Mouse (Mus musculus) R1 (cell line): Measurements from ENCODE around the gene Fam189b.
"Not testable (repeated sequence)": the region's sequence is repeated elsewhere in the genome, so short reads cannot be mapped to it uniquely, and the experiment has no call there.

Experiments used
- DNase-seq: peaks from one replicate; pipeline ENCODE4 v3.0.0-alpha.2; 2018; ENCODE audit warnings: low read depth, low spot score

The Fam189b gene

GRCm38 (mm10) chr3:89183058-89183958 is at the start of gene Fam189b:
Fam189b (plus strand) TSS chr3:89183143.
- DNase-seq = peak; percentile 92

GRCm38 (mm10) chr3:89133752-89134151 is 49.2 kb upstream of the Fam189b start:
- no peak for DNase-seq

GRCm38 (mm10) chr3:89135958-89136357 is 47.0 kb upstream of the Fam189b start, which contains the start of gene Pklr:
Pklr (plus strand) TSS chr3:89136142.
- no peak for DNase-seq

- peak; percentile 74 for DNase-seq
These were observed 46.6 kb upstream of the Fam189b start for GRCm38 (mm10) chr3:89136365-89136764.

GRCm38 (mm10) chr3:89144821-89145220 is 38.1 kb upstream of the Fam189b start:
- no peak for DNase-seq

GRCm38 (mm10) chr3:89145566-89145965 is 37.4 kb upstream of the Fam189b start:
- no peak for DNase-seq

- peak; percentile 66 for DNase-seq
These were observed 35.6 kb upstream of the Fam189b start for GRCm38 (mm10) chr3:89147101-89147978.

- DNase-seq = peak; percentile 38
These were observed 35.0 kb upstream of the Fam189b start for GRCm38 (mm10) chr3:89147979-89148311.

GRCm38 (mm10) chr3:89148567-89148966 is 34.4 kb upstream of the Fam189b start:
- DNase-seq = no peak

- peak; percentile 72 for DNase-seq
These were observed 30.7 kb upstream of the Fam189b start for GRCm38 (mm10) chr3:89152084-89152835.

GRCm38 (mm10) chr3:89156951-89157350 is 26.0 kb upstream of the Fam189b start:
- DNase-seq = no peak

- DNase-seq = no peak
These were observed 24.3 kb upstream of the Fam189b start for GRCm38 (mm10) chr3:89158651-89159050.

- peak; percentile 75 for DNase-seq
These were observed 23.7 kb upstream of the Fam189b start for GRCm38 (mm10) chr3:89159211-89159610.

GRCm38 (mm10) chr3:89159616-89160344 is 23.2 kb upstream of the Fam189b start, which contains the start of gene Hcn3:
Hcn3 (minus strand) TSS chr3:89160196.
- DNase-seq = peak; percentile 86

- not testable (repeated sequence) for DNase-seq
These were observed 21.7 kb upstream of the Fam189b start for GRCm38 (mm10) chr3:89161207-89161606.

- no peak for DNase-seq
These were observed 21.2 kb upstream of the Fam189b start for GRCm38 (mm10) chr3:89161786-89162185.

- no peak for DNase-seq
These were observed 19.8 kb upstream of the Fam189b start for GRCm38 (mm10) chr3:89163123-89163522.

GRCm38 (mm10) chr3:89163643-89164245 is 19.2 kb upstream of the Fam189b start:
- DNase-seq = no peak

GRCm38 (mm10) chr3:89164506-89165267 is 18.3 kb upstream of the Fam189b start, which contains the start of gene Clk2:
Clk2 (plus strand) TSS chr3:89164795.
- peak; percentile 96 for DNase-seq
